Mouse (Mus musculus): ENCODE data around the gene Il17rd.

GRCm38 (mm10) chr14:27011561-27011960 lies 27.2 kb upstream of the Il17rd start:
- TF ChIP-seq POLR2A (IDR thresholded peaks at IDR 0.05; ENCODE audit: low read depth, low read length) (no peak), CTCF (IDR thresholded peaks at IDR 0.05; ENCODE audit: extremely low read depth, insufficient read depth, insufficient read length, insufficient replicate concordance) (no peak)

All from spleen, adult 2 months (tissue).